Mouse (Mus musculus) cortical plate, adult 2 months (tissue): ENCODE measurements around the gene Fermt3.

Source experiments
- CTCF ChIP-seq: fragments of 200-500 bp; IDR thresholded peaks from 2 replicates; pipeline ENCODE4 v1.5.1; 2011; ENCODE audit warnings: mild to moderate bottlenecking, control low read depth, low read length; ENCODE audit not compliant: insufficient read depth; ENCODE audit errors: extremely low read depth
- POLR2A ChIP-seq: fragments of 200-500 bp; IDR thresholded peaks from 2 replicates; pipeline ENCODE4 v1.6.1; 2011; ENCODE audit warnings: mild to moderate bottlenecking, low read length, control low read depth; ENCODE audit not compliant: insufficient read depth; ENCODE audit errors: extremely low read depth

DNA sequence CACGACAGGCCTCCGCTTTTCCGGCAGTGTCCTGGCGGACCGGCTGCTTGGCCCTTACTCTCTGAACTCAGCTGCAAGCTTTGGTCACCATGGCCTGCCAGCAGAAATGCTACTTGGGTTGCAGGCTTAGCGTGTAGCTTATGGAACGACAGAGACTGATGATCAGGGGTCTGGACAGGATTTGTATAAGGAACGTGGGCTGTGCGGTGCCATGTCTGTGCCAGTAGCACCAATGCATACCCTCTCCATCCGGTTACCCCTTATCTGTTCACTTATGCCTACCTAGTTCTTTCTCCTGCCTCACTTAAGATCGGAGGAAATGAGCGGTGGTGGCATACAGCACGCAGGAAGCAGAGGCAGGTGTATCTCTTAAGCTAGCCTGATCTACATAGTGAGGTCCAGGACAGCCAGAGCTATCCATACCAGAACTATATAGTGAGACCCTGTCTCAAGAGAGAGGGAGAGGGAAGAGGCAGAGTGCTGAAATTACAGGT lies 21.4 kb upstream of the Fermt3 start:
- TF ChIP-seq CTCF = no peak
- TF ChIP-seq POLR2A = no peak
